Comparison of ENCODE assay signal across 26 mouse cellular contexts in the genomic region with DNA sequence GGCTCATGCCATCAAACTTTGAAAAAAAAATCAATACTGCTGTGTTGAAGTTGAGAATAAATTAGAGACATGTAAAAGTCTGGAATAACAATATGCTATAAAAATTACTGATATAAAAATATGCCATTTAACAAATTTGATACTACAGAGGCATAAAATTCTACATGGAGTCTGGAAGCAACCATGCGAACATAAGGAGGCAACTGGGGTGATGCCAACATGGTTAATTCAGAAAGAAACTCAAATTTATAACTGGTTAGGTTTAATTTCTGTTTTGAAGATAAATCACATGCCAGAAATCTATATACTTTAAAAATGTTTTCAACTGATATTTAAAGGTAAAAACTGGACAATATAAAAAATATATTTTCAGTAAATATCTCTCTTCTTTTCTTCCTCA.
"Had no signal": no experiment of that assay in that cellular context is flagged by ENCODE, and none has a peak within 500 bp of the region (broad histone marks: within the 10 kb centered on the region; RNA-seq: fewer than 3 reads in every experiment).

No protein-coding gene starts in this region.

- H3K4me3 ChIP-seq: gastrocnemius, adult 2 months; heart, adult 2 months; heart, embryonic 12.5 days; hindbrain, embryonic 10.5 days; hindbrain, embryonic 12.5 days; intestine, embryonic 15.5 days; left cerebral cortex, adult 2 months; limb, embryonic 10.5 days; limb, embryonic 12.5 days; liver, embryonic 12.5 days had no signal

- H3K36me3 ChIP-seq: heart, embryonic 12.5 days; hindbrain, embryonic 10.5 days; hindbrain, embryonic 12.5 days; intestine, embryonic 15.5 days; limb, embryonic 10.5 days; limb, embryonic 12.5 days; liver, embryonic 12.5 days had no signal

- H3K27ac ChIP-seq: gastrocnemius, adult 2 months; heart, adult 2 months; hindbrain, embryonic 10.5 days; hindbrain, embryonic 12.5 days; hindbrain, embryonic 14.5 days; intestine, embryonic 15.5 days; left cerebral cortex, adult 2 months; limb, embryonic 10.5 days; limb, embryonic 12.5 days; liver, embryonic 12.5 days; liver, embryonic 14.5 days had no signal

- H3K4me2 ChIP-seq: heart, embryonic 12.5 days; hindbrain, embryonic 12.5 days; hindbrain, embryonic 14.5 days; intestine, embryonic 15.5 days; limb, embryonic 12.5 days; liver, embryonic 12.5 days had no signal

- H3K27me3 ChIP-seq: heart, embryonic 12.5 days; hindbrain, embryonic 12.5 days; intestine, embryonic 15.5 days; limb, embryonic 12.5 days; liver, embryonic 12.5 days had no signal

- DNase-seq: gastrocnemius, adult 2 months; gastrocnemius, postnatal 10 days; gastrocnemius, postnatal 25 days; heart, adult 2 months; heart, postnatal 10 days; heart, postnatal 4 days; kidney, adult 18-20 months; kidney, adult 8-10 months; kidney, postnatal 10 days; kidney, postnatal 25 days; kidney, postnatal 4 days; layer of hippocampus, adult 9-11 months; liver had no signal

- H3K4me1 ChIP-seq: hindbrain, embryonic 10.5 days; hindbrain, embryonic 12.5 days; intestine, embryonic 15.5 days; limb, embryonic 10.5 days; limb, embryonic 12.5 days; liver, embryonic 12.5 days had no signal

- H3K9me3 ChIP-seq: hindbrain, embryonic 12.5 days; intestine, embryonic 15.5 days; limb, embryonic 10.5 days; liver, embryonic 12.5 days had no signal

- H3K9ac ChIP-seq: heart, embryonic 12.5 days; hindbrain, embryonic 12.5 days; hindbrain, embryonic 14.5 days; intestine, embryonic 15.5 days; limb, embryonic 12.5 days; liver, embryonic 12.5 days; liver, embryonic 14.5 days had no signal

- ATAC-seq: hindbrain, embryonic 16.5 days; inflammation-experienced regulatory T-cells, adult 6 months; intestine, embryonic 15.5 days; intestine, postnatal 0 days; liver, embryonic 12.5 days had no signal
